Mouse (Mus musculus) CD4-positive, CD25-positive, alpha-beta regulatory T cell, adult 4 months (primary cell): ENCODE measurements around the gene Col4a3. TPM values are rescaled to one million over a fixed set of nuclear protein-coding genes. Genes with fewer than 3 reads are reported as not detected.

Source experiments
- ATAC-seq: one replicate; pipeline ENCODE4 v1.8.0; 2017
- polyA plus RNA-seq, 2 experiments: library from polyadenylated mRNA; unstranded; fragments of 100-300 nt; shearing (Covaris generic); gene quantifications; one replicate each; pipeline ENCODE4 v1.2.1; 2017

The Col4a3 gene
- polyA plus RNA-seq, 2 experiments from 2014 or later: not detected

DNA sequence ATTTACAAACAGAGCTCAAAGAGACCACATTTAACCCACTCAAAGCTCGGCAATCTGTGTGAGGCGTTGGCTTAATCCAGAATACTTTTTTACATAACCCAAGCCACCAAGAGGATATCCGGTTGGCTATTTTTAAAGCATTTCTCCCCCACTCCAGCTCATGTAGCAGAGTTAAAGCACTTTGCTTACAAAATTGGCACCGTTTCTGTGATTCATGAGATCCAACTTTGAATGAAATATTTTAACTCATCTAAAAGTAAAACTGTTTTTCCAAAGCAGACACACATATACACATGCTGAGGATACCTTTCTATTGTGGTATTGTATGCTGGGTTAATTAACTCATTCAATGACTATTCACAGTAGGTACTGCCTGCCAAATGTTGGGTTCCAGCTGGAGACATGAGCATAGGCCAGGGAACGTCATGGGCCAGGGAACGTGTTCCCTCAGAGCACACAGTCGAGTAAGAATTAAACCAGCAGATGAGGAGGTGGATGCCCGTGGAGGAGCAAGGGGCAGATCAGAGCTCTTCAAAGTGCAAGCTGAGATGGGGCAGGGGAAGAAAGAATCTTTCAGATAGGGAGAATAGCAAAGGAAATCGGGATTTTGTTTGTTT lies 22.0 kb downstream of the Col4a3 start:
- no peak for ATAC-seq

DNA sequence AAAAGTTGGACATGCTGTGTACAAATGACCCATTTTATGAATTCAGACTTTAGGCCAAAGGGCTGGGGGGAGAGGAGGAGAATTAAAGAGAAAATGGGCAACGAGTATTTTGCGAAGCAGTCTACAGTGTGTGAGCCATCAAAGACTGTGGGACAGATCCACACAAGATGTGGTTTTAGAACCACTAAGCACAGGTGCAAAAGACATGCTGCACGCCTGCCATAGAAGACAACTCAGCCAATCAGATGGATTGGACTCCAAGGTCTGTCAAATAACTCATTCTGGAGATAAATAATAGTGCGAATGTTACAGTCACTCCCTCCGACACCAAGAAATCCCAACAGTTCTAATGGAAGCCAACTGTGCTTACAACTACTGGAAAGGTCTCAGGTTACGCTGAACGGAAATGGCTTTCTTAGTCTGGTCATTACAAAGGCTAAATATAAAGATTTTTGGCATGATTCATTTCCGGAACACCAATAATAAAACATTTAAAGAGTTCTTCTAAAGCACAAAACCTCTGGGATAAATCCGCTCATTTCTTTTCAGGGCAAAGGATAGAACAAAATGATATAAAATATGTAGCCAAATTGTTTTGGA lies 25.4 kb downstream of the Col4a3 start:
- no peak for ATAC-seq

DNA sequence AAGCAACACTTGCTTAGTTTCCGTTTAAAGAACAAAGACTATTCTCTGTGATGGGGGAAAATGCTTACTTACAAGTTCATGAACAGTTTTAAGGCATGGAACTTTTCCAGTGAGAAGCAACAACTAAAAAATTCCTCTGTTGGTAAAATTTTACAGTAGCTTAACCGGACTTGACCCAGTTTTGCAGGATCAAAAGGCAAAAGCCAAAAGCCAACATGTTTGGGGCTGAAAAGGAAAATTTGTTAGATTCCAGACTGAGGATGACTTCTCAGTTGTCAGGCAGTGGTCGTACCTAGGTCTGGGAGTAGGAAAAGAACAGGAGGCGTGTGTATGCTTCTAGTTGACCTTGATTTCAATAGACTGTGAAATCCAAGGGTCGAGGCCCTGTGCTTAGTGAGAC lies 31.3 kb downstream of the Col4a3 start:
- no peak for ATAC-seq

DNA sequence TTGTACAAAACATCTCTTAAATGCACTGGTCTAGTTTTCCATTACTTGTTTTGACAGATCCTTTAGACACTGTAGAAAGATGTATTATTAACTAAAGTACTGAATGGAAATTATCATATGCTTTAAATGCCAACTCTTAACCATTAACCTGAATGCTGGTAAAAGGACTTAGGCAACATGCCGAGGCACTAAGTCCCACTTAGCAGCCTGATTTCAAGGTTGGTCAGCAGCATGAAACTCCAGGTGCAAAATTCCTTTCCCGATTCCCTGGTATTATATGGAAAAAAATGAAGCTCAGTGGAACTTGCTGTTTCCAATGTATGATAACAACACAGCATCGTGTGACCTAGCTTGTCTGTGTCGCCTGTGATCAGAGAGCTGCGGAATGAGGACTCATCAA lies 31.9 kb downstream of the Col4a3 start:
- no peak for ATAC-seq

DNA sequence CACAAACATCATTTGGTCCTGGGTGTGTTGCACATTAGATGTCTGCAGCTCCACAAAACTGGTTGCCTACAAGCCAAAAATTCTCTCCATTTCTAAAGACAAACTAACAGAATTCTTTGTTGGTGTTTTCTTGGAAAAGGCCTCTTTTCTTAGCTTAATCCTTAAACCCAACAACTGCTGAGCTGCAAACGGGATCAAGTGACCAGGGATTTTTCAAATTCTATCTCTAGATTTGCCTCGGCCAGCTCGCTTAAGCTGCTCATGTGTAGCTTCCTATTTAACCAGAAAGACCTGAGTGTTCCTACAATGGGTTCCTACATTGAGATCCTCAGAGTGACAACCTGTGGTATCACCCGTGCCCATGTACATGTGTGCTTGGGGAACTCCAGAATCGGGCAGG lies 33.3 kb downstream of the Col4a3 start:
- no peak for ATAC-seq

DNA sequence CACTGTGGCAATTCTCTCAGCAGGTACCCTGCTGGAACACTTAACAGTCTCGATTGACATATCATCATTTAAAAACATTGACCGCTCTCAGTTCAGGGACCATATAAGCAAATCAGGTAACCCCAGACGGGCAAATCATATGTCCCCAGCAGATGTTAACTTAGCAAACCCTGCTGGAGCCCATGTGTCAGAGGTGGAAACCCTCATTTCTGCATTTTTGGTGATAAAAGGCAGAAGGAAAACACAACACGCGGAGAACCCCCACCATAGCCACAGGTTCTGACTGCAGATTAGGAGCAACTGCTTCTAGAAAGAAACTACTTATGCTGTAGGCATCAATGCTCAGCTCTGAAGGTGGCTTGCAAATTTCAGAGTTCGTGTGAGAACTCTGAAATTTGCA lies 38.2 kb downstream of the Col4a3 start:
- ATAC-seq: no peak

DNA sequence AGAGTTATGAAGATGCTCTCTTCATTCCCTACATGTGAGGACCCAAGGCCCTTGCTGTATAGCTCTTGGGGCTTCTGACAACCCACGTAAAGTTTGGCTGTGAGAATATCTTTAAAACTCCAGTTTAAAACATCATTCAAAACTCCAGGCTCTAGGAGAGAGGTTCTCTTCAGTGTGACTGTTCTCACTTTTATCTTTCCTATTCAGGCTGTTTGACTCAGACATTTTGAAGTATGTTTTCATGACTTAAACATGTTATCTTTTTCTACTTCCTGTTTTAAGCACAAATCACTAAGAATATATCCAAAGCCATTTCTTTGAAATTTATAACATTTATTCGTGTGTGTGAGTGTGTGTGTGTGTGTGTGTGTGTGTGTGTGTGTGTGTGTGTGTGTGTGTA lies 38.8 kb downstream of the Col4a3 start:
- ATAC-seq: no peak

DNA sequence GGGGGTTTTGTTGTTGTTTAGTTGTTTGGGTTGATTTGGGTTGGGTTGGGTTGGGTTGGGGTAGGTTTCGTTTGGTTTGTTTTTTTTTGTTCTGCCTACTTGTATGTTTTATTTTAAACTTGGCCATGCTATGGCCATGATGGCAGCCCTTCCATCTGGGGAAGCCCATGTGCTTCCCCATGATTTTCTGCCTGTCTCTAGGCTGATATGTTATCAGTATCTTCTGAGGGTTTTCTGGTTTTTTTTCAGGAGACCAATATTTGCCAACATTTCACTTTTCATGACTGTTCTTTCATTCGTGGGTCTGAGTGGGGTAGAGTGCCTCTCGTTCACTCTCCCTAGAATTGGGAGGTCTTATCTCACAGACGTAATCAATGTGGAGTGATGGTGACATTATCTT lies 40.9 kb downstream of the Col4a3 start:
- ATAC-seq: no peak

DNA sequence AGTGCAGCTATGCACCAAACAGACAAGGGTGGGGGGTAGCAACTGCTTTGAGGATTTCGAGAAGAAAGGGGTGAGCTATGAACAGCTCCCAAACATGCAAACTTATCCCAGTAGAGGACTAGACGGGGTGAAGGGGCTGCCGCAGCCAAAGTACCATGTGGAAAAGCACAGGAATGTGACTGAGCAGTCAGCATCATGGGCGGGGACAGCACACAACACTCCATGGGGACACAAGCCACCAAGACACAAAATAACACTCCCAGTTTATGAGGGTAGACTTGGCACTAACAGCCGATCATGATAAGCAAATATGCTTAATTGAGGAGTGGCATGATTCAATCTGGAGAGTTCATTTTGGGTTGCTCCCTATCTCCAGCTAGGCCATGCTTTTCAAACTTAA lies 42.8 kb downstream of the Col4a3 start:
- no peak for ATAC-seq

DNA sequence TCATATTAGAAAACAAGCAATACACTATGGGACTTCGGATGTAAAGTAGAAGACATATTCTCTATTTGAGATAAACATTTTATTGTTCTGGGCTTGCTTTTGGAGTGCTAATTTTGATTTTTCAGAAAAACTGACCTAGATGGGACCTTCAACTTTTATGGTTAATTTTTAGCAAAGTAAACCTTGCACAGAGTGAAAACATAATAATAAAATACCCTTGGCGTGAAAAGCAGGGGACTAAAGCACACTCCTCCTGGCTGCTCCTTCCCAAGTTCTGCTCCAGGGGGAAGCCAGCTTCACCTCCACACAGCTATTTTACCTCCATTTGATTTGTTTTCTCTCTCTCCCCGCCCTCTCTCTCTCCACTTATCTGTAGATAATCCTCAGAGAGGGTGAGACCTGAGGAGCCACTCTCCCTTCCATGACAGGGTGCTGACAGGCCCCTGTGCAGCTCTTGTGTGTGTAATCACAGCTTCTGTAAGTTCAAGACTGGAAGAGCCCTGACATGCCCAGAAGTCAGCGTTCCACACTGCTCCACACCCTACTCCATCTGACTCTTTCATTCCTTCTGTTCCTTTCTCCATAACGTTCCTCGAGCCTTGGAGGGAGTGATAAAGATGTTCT lies 44.6 kb downstream of the Col4a3 start:
- no peak for ATAC-seq

DNA sequence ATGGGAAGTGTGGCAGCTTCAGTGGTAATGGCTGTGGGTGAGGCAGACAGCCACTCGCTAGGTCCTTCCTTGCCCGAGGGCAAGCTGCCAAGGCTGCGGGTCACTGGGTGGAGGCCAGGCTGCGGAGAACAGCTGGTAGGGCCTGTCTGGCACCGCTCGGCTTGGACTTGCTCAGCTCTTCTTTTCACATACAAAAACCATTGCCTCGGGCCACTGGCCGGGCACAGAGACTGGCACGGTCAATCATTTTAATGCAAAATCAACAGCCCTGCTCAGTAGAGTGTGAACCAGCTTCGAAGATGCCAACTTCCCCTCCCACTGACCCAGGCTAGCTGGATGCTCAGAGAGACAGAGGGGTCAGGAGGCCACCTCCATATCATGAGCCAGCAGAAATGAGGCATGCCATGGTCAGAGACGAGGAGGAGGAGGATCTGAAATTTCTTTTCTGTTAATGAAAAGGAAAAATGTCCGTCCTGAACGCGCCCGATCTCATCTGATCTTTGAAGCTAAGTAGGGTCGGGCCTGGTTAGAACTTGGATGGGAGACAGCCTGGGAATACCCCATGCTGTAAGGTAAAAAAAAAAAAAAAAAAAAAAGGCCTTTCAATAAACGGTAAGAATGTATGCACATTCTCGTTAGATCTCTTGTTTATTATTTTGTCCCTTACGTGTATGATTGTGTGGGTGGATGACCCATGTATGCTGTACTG lies 48.0 kb downstream of the Col4a3 start:
- no peak for ATAC-seq

DNA sequence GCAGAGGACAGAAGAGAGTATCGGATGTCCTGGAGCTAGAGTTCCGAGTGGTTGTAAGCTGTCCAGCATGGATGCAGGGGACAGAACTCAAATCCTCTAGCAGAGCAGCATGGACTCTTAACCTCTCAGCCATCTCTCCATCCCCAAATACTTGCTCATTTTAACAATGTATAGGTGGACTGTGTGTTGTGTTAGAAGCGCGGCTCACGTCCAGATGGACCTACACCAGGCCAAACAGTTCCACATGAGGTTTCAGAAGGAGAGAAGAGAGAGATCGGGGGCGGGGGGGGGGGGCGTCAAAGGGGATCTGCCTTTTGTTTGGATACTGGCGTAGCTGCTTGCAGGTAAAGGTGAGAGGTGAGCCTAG lies 48.5 kb downstream of the Col4a3 start:
- no peak for ATAC-seq

DNA sequence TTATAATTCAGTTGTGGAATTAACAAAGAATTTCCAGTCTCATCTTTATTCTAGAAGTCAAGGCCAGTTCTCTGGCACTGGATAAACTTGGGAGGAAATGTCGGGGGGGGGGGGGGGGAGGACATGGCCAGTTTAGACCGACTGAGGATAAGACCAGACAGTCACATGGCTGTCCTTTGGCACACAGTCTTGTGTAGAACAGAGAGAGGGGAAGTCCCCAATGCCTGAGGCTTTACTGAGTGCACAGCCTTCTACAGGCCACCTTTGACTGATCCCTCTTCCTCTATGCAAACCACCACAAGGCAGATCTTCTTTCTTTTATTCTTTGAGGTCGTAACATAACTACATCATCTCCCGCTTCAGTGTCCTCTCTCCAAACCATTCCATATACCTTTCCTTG lies 49.6 kb downstream of the Col4a3 start:
- ATAC-seq: no peak

DNA sequence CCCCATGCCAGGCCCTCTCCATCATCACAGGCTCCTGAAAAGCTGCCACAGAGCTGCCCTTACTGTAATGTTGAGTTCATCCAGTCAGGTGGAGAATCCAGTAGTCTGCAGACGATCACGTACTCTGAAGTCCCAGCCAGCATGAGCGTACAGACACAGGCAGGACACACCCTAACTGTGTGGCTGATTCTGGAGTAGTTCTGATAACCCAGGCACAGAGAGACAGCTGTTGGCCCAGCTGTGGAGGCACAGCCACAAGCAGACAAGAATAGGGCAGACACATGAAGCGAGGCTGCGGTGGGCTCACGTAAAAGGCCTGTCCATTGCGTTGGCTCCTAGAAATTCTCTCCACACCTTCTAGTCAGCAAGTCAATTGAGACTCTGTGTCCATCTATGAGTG lies 50.7 kb downstream of the Col4a3 start:
- no peak for ATAC-seq

DNA sequence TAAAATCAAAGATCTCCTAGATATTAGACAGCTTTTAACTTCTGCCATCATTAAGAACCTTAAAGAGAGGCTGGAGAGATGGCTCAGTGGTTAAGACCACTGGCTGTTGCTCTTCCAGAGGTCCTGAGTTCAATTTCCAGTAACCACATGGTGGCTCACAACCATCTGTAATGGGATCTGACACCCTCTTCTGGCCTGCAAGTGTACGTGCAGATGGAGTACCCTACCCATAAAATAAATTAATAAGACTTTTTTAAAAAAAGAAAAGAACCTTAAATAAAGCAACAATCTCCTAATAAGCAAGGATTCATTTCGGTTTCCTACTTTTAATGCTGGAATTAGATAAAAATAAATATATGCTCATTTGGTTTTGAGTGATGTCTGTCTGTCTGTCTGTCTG lies 51.7 kb downstream of the Col4a3 start:
- no peak for ATAC-seq

DNA sequence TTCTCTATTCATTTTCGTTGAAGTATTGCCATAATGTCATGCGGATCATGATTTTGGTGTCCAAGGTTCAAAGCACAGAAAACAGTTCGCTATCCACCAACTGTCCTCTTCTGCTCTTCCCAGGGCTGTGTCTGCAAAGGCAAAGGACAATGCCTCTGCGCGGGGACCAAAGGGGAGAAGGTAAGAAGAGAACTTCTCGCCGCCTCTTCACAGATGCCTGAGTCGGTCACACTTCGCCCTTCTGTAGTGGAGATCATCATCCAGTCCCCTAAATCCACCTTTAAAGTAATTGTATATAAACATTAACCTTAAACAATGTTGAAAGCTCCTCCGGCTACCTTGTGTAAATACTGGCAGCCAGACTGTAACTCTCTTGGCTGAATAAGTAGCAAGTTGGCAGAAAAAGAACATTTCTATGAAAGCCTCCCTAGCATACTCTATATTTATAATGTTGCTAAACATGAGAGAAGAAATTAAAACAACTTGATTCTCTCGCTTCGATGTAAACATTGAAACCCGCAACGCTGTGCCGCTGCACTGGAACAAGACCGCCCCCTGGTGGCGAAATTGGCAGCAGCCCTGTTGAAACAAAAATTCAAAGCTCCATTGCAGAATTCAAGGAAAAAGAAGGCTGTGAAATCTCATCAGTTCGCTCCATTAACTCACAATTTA lies 54.7 kb downstream of the Col4a3 start:
- no peak for ATAC-seq

DNA sequence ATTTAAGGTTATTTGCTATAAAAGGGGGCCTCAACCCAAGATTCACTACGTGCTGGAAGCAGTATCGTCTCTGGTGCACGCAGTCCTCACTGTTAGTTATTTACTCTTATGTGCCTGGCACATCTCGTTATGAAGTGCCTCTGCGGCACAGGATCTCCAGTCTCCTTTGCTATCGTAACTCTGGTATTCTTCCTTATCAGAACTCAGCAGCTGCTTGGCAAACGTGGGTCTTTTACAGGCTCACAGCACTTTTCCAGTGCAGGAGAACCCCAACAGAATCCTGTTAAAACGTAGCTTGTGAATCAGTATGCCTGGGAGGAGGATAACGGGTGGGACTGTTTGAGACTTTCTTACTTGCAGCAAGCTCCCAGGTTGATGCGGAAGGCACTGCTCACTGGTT lies 61.3 kb downstream of the Col4a3 start:
- no peak for ATAC-seq

DNA sequence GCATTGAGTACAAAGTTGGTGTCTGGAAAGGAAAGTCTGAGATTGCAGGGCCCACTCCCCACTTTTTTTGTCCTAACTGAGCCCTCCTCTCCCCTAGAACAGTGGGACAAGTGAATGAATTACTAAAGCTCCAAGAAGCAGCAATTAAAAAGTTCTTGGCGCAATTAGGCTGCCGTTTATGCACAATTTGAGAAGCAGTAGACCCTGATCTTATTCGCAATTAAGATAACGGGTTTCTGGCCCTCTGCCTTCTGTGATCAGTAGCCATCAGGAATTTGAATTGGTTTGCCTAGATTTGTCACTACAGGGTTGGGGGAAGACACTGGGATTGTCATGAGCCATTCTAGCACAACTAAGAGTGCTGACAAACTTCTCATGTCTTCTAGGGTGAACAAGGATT lies 64.1 kb downstream of the Col4a3 start:
- ATAC-seq: no peak

DNA sequence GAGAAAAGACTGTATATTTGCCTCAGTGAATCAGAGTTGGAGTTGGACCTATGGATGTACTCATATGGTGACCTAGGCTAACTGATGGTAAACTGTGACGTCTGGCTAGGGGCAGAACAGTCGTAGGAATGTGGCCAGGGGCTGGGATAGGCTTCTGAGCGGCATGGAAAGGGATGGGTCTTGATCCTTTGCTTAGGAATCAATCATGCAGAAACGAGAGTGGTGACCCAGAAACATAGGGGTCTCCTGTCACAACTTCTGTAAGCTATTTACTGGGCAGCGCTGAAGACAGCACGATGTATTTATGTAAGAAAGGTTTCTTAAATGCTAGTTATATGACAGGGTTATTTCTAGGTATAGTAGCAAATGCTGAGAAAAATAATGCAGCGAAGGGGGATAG lies 67.3 kb downstream of the Col4a3 start:
- ATAC-seq: no peak

DNA sequence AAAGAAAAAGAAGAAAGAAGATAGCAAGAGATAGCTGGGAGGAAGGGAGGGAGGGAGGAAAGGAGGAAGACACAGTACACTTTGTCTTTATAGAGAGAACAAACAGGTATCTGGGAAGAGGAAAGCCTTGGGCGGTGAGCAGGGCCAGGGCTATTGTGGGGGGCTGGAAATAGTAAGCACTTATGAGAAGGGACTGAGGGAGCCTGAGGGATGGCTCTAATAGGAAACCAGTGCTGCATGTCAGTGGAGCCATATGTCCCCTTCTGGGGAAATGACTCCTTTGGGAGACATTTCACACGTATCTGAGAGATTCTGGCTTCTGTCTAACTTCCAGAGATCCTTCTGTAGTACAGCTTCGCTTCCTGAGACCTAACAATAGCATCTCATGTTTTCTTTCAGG lies 69.7 kb downstream of the Col4a3 start:
- ATAC-seq: no peak

DNA sequence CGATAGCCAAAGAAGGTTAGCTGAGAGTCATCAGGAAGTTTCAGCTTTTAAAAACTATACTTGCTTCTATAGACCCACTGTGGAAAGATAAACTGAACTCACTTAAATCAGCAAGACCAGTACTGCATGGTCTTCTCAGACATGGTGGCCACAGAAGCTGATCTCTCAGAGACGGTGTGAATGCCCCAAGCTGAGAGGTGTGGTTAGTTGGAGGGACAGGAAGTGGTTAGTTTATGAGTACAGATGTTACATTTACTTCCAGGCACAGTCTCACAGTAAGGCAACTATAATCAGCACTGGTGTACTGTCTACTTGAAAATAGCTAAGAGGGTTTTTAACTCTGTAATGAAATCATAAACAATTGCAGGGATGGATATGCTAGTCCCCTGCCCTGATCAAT lies 75.5 kb downstream of the Col4a3 start:
- ATAC-seq: no peak

DNA sequence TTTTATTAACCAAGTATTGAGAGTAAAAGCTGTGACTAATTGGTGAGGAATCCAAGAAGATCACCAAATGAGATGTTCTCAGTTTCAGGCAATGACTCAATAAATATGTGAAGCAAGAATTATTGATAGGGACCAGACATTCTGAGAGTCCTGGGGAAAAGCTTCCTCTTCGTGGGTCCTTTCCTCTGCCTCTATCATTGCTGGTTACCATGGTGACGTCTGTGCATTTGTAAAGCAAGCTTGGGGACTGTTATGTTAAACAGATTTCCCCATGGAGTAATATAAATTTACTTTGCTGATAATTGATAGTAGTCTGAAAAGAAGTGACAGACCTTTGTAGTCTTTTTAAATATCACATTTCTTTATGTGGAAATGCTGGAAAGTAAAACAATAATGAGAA lies 76.8 kb downstream of the Col4a3 start:
- no peak for ATAC-seq

DNA sequence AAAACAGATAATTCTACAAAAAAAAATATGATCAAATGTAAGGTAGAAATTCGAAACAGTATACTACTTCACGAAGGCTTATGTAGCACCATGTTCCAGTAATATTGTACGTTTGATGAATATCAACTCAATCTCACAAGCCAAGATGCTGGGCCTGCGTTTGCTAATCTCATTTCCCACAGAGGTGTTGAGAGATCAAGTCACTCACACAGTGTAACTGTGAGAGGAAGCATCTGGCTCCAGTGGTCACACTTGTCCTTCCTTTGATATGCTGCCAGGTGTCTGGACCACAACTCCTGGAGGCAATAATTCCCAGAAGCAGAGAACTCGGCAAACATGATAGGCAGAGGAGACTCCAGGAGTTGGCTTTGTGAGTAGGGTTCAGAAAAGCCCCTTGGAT lies 99.6 kb downstream of the Col4a3 start:
- ATAC-seq: no peak

DNA sequence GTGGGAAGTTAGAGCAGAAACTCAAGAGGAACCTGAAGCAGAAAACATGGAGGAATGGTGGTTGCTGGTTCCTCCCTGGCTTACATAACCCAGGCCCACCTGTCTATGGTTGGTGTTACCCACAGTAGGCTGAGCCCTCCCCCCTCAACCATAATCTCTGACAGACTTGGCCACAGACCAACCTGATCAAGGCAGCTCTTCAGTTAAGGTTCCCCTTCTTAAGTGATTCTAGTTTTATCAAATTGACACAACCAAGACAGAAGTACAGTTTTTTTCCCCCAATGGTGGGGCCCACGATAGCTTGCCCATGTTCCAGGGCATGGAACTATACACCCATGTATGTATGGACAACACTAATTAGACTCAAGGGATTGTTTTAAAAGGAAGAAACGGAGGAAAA lies 100.1 kb downstream of the Col4a3 start:
- ATAC-seq: no peak
